ENCODE assay signal across 20 mouse cellular contexts in genomic region chr7:83392181-83392580, GRCm38 (mm10).
DNase-seq lines count a peak whose midpoint lies in the region; ATAC-seq lines count a peak whose summit lies in the region.
"Had no signal": no experiment of that assay in that cellular context is flagged by ENCODE, and none has a peak within 500 bp of the region (broad histone marks: within the 10 kb centered on the region; RNA-seq: fewer than 3 reads in every experiment).

No protein-coding gene starts in this region.

- H3K36me3 ChIP-seq in heart, embryonic 14.5 days (ENCODE audit: control insufficient read depth, insufficient read depth, low read length): no peaks in the 10 kb centered on the region
- no peaks in the 10 kb centered on the region for H3K36me3 ChIP-seq in heart, embryonic 10.5 days
- no peaks in the 10 kb centered on the region for H3K36me3 ChIP-seq in lung, embryonic 16.5 days (ENCODE audit: control insufficient read depth, insufficient read depth, low read length)
- H3K36me3 ChIP-seq in limb, embryonic 13.5 days: no peaks in the 10 kb centered on the region
- H3K36me3 ChIP-seq: embryonic facial prominence, embryonic 12.5 days; forebrain, embryonic 15.5 days; hindbrain, embryonic 13.5 days had no signal

- peaks cover 6 to 12% of the 10 kb centered on the region in 2 experiments for H3K4me1 ChIP-seq in heart, embryonic 14.5 days (ENCODE audit: control insufficient read depth in 2 of 2, insufficient read depth in 2 of 2, low read length in 2 of 2)
- peaks cover 8% of the 10 kb centered on the region for H3K4me1 ChIP-seq in heart, embryonic 10.5 days
- 0 out of 2 replicates have a peak, but pooled peaks cover 3% of the 10 kb centered on the region for H3K4me1 ChIP-seq in lung, embryonic 16.5 days (replicated peaks; ENCODE audit: control insufficient read depth, insufficient read depth, low read length)
- H3K4me1 ChIP-seq in limb, embryonic 13.5 days: peaks cover 28% of the 10 kb centered on the region
- H3K4me1 ChIP-seq: embryonic facial prominence, embryonic 12.5 days; forebrain, embryonic 15.5 days; hindbrain, embryonic 13.5 days had no signal

- no peaks in the 10 kb centered on the region for H3K27me3 ChIP-seq in heart, embryonic 14.5 days (ENCODE audit: control insufficient read depth, insufficient read depth, low read length)
- no peaks in the 10 kb centered on the region for H3K27me3 ChIP-seq in heart, embryonic 10.5 days (ENCODE audit: insufficient read depth, poor library complexity, severe bottlenecking)
- H3K27me3 ChIP-seq in lung, embryonic 16.5 days (ENCODE audit: control insufficient read depth, insufficient read depth, low read depth, low read length): no peaks in the 10 kb centered on the region
- H3K27me3 ChIP-seq in limb, embryonic 13.5 days: no peaks in the 10 kb centered on the region
- H3K27me3 ChIP-seq: embryonic facial prominence, embryonic 12.5 days; forebrain, embryonic 15.5 days; hindbrain, embryonic 13.5 days had no signal

- ATAC-seq in heart, embryonic 14.5 days (ENCODE audit: insufficient number of reproducible peaks, insufficient read depth, low FRiP score, low read depth): no peak
- 0 out of 2 replicates have a peak, but pooled peaks have one; percentile 7 for ATAC-seq in lung, embryonic 16.5 days (ENCODE audit: low read depth)
- ATAC-seq in limb, embryonic 13.5 days (ENCODE audit: low FRiP score, low read depth): peak; percentile 8; the same call in 1 of the 2 replicates
- no peak for ATAC-seq in erythroid progenitor cell, adult 5-6 weeks (replicated peaks; ENCODE audit: low FRiP score, poor library complexity, severe bottlenecking)
- no peak for ATAC-seq in activated CD4-positive, CD25-positive, alpha-beta regulatory T cell, adult 4 months
- ATAC-seq: forebrain, embryonic 15.5 days; hindbrain, postnatal 0 days had no signal

- no peak overlapping the region for H3K9ac ChIP-seq in heart, embryonic 14.5 days (ENCODE audit: low read length)
- no peak overlapping the region for H3K9ac ChIP-seq in lung, embryonic 16.5 days (ENCODE audit: low read length)
- H3K9ac ChIP-seq in limb, embryonic 13.5 days: no peak overlapping the region
- H3K9ac ChIP-seq: embryonic facial prominence, embryonic 12.5 days; forebrain, embryonic 15.5 days; hindbrain, embryonic 13.5 days had no signal

- no peak for DNase-seq in heart, embryonic 10.5 days (ENCODE audit: low spot score)
- no peak for DNase-seq in lung, postnatal 25 days (ENCODE audit: low spot score)
- DNase-seq: adrenal gland, postnatal 10 days; cerebellum, adult 11 months; cerebellum, adult 8-10 months; cerebellum, postnatal 14 days; embryo, embryonic 11 days; gastrocnemius, postnatal 36 days; heart, adult 11 months; heart, postnatal 10 days had no signal

- WGBS in heart, embryonic 14.5 days: 86% methylated on average over 2 of the region's 2 CpGs
- WGBS in heart, embryonic 10.5 days: 87% methylated on average over 2 of the region's 2 CpGs
- 54% methylated on average over 2 of the region's 2 CpGs for WGBS in lung, embryonic 16.5 days
- WGBS in limb, embryonic 13.5 days: 89% methylated on average over 2 of the region's 2 CpGs

- no peak overlapping the region for H3K4me2 ChIP-seq in heart, embryonic 14.5 days (ENCODE audit: low read length)
- no peak overlapping the region for H3K4me2 ChIP-seq in lung, embryonic 16.5 days (ENCODE audit: low read depth, low read length)
- no peak overlapping the region for H3K4me2 ChIP-seq in limb, embryonic 13.5 days (replicated peaks)
- H3K4me2 ChIP-seq: embryonic facial prominence, embryonic 12.5 days; forebrain, embryonic 15.5 days; heart, embryonic 11.5 days; hindbrain, embryonic 13.5 days had no signal

- H3K27ac ChIP-seq in heart, embryonic 14.5 days (replicated peaks in 1 of 2; ENCODE audit: control insufficient read depth in 1 of 2, insufficient read depth in 1 of 2, low read depth in 2 of 2, low read length in 2 of 2): peak overlapping the region; percentile 27 to 53; a peak in 1 of 4 replicates
- no peak overlapping the region for H3K27ac ChIP-seq in heart, embryonic 10.5 days
- no peak overlapping the region for H3K27ac ChIP-seq in lung, embryonic 16.5 days (ENCODE audit: low read length)
- peak overlapping the region; percentile 69; the same call in 1 of the 2 replicates for H3K27ac ChIP-seq in limb, embryonic 13.5 days
- H3K27ac ChIP-seq: embryonic facial prominence, embryonic 12.5 days; forebrain, embryonic 15.5 days; hindbrain, embryonic 13.5 days; hindbrain, postnatal 0 days had no signal

- H3K9me3 ChIP-seq in heart, embryonic 14.5 days (ENCODE audit: control insufficient read depth, low read length): no peaks in the 10 kb centered on the region
- H3K9me3 ChIP-seq in heart, embryonic 10.5 days: no peaks in the 10 kb centered on the region
- no peaks in the 10 kb centered on the region for H3K9me3 ChIP-seq in lung, embryonic 16.5 days (ENCODE audit: control insufficient read depth, low read length)
- no peaks in the 10 kb centered on the region for H3K9me3 ChIP-seq in limb, embryonic 13.5 days
- H3K9me3 ChIP-seq: embryonic facial prominence, embryonic 12.5 days; forebrain, embryonic 15.5 days; hindbrain, embryonic 13.5 days had no signal

- no peak overlapping the region for H3K4me3 ChIP-seq in heart, embryonic 14.5 days (ENCODE audit: control insufficient read depth in 1 of 2, insufficient read depth in 1 of 2, low read depth in 1 of 2, low read length in 2 of 2)
- H3K4me3 ChIP-seq in heart, embryonic 10.5 days: no peak overlapping the region
- H3K4me3 ChIP-seq in lung, embryonic 16.5 days (ENCODE audit: low read length): no peak overlapping the region
- H3K4me3 ChIP-seq in limb, embryonic 13.5 days: no peak overlapping the region
- H3K4me3 ChIP-seq: embryonic facial prominence, embryonic 12.5 days; forebrain, embryonic 15.5 days; hindbrain, embryonic 13.5 days had no signal

Comparison
In these comparisons a context has a peak if more than half of its experiments do, and no peak if none do; other contexts are left out.
1. H3K27ac ChIP-seq: peak in heart, embryonic 14.5 days (2 of 2) and limb, embryonic 13.5 days (single experiment); none in heart, embryonic 10.5 days (single experiment) and lung, embryonic 16.5 days (single experiment).
2. ATAC-seq: peak in lung, embryonic 16.5 days (single experiment) and limb, embryonic 13.5 days (single experiment); none in heart, embryonic 14.5 days (single experiment), erythroid progenitor cell, adult 5-6 weeks (single experiment) and activated CD4-positive, CD25-positive, alpha-beta regulatory T cell, adult 4 months (single experiment).